1 mouse cellular context compared by ENCODE assay signal in the genomic region with DNA sequence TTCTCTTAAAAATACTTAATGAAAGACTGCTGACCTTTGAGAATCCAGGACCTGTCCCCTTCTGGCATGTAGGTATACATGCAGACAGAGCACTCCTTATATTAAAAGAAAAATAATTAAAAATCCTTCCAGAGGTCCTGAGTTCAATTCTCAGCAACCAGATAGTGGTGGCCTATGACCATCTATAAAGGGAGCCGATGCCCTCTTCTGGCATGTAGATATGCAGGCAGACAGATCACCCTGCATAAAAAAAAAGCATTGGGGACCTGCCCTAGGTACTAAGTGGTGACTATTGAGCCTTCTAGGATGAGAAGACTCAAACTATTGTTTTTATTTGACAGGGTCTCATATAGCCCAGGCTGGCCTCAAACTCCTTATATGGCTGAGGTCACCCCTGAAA.
TF ChIP-seq lines count a peak whose summit lies in the region.

No protein-coding gene starts in this region.

TF ChIP-seq in CH12.LX, 34 proteins besides CTCF, POLR2A, EP300 and RAD21:
- TF ChIP-seq ZKSCAN1 (IDR thresholded peaks at IDR 0.05; ENCODE audit: borderline replicate concordance, low read depth, low read length) = no peak
- peak; percentile 67 for TF ChIP-seq SMC3 (IDR thresholded peaks at IDR 0.05; ENCODE audit: low read depth, low read length)
- TF ChIP-seq ZNF384 (IDR thresholded peaks at IDR 0.05; ENCODE audit: low read depth, low read length) = peak; percentile 83
- no peak for TF ChIP-seq ZMIZ1 (IDR thresholded peaks at IDR 0.05; ENCODE audit: low read depth, low read length)
- TF ChIP-seq IRF4 (IDR thresholded peaks at IDR 0.05; ENCODE audit: low read depth, low read length) = no peak
- TF ChIP-seq JUND (conservative IDR thresholded peaks at IDR 0.05; ENCODE audit: low read depth, low read length) = no peak
- no peak for TF ChIP-seq BHLHE40 (IDR thresholded peaks at IDR 0.05; ENCODE audit: low read depth, low read length)
